Mouse (Mus musculus): Measurements from ENCODE around the gene Nceh1. TPM values are rescaled to one million over a fixed set of nuclear protein-coding genes. Genes with fewer than 3 reads are reported as not detected.

Nceh1 gene
- total and polyA plus RNA-seq, 3 experiments: 8.2 to 9.3 TPM; not detected in 1

- no peaks in the 10 kb centered on the region for H3K79me2 ChIP-seq (ENCODE audit: control insufficient read depth, insufficient read depth, low read length, poor library complexity)
- H3K27me3 ChIP-seq (ENCODE audit: control insufficient read depth in 1 of 2, insufficient read depth in 2 of 2, low read length in 2 of 2): no peaks in the 10 kb centered on the region
- H3K9me3 ChIP-seq (replicated peaks; ENCODE audit: insufficient read depth, low read length): no peaks in the 10 kb centered on the region
- no peaks in the 10 kb centered on the region for H3K36me3 ChIP-seq (ENCODE audit: control insufficient read depth in 1 of 2, insufficient read depth in 2 of 2, low read length in 2 of 2)
- H3K27ac ChIP-seq (ENCODE audit: control insufficient read depth, low read depth, low read length): no peak within 1 kb of the TSS
- H3K9ac ChIP-seq (ENCODE audit: control insufficient read depth, low read depth, low read length, poor library complexity, severe bottlenecking): peak within 1 kb of the TSS; percentile 36
- TF ChIP-seq SIN3A (IDR thresholded peaks at IDR 0.05; ENCODE audit: low read length): no peak
- TF ChIP-seq MYC (IDR thresholded peaks at IDR 0.05; ENCODE audit: low read depth, low read length): no peak
- no peak for TF ChIP-seq USF2 (IDR thresholded peaks at IDR 0.05; ENCODE audit: borderline replicate concordance in 1 of 2, insufficient read depth in 1 of 2, low read depth in 1 of 2, low read length in 2 of 2)
- no peak for TF ChIP-seq GATA1 (IDR thresholded peaks at IDR 0.05; ENCODE audit: low read depth, low read length)
- peak; percentile 51 for DNase-seq (ENCODE audit: low read depth, low spot score)
- H3K4me3 ChIP-seq (ENCODE audit: control insufficient read depth in 1 of 2, insufficient read depth in 1 of 2, low read depth in 2 of 2, low read length in 2 of 2): peak within 1 kb of the TSS; percentile 51 to 80
- H3K4me1 ChIP-seq (ENCODE audit: control insufficient read depth in 1 of 2, insufficient read depth in 2 of 2, low read length in 2 of 2): no peaks in the 10 kb centered on the region
Measured at GRCm38 (mm10) chr3:27316559-27317287, 134.0 kb downstream of the Nceh1 start, which contains the start of gene Tnfsf10. TSS of gene Tnfsf10 (plus strand) at chr3:27317028.

GRCm38 (mm10) chr3:27317288-27318024, 134.7 kb downstream of the Nceh1 start:
- peak overlapping the region; percentile 36 for H3K9ac ChIP-seq (ENCODE audit: control insufficient read depth, low read depth, low read length, poor library complexity, severe bottlenecking)
- H3K4me1 ChIP-seq (ENCODE audit: control insufficient read depth in 1 of 2, insufficient read depth in 2 of 2, low read length in 2 of 2): no peaks in the 10 kb centered on the region
- TF ChIP-seq TBP (IDR thresholded peaks at IDR 0.05; ENCODE audit: low read depth, low read length) (no peak), NELFE (IDR thresholded peaks at IDR 0.05; ENCODE audit: low read depth, low read length) (no peak), ELF1 (IDR thresholded peaks at IDR 0.05; ENCODE audit: low read depth, low read length) (no peak), NRF1 (IDR thresholded peaks at IDR 0.05; ENCODE audit: insufficient read depth, low read depth, low read length, poor library complexity, severe bottlenecking) (no peak), E2F4 (IDR thresholded peaks at IDR 0.05; ENCODE audit: borderline replicate concordance, low read depth, low read length) (no peak), ZMIZ1 (IDR thresholded peaks at IDR 0.05; ENCODE audit: low read depth, low read length) (no peak), BHLHE40 (IDR thresholded peaks at IDR 0.05; ENCODE audit: borderline replicate concordance, low read depth, low read length) (no peak), MAFK (IDR thresholded peaks at IDR 0.05; ENCODE audit: borderline replicate concordance, low read depth, low read length) (no peak), HCFC1 (IDR thresholded peaks at IDR 0.05; ENCODE audit: low read depth, low read length) (no peak), RAD21 (IDR thresholded peaks at IDR 0.05; ENCODE audit: low read depth, low read length) (no peak), TAL1 (IDR thresholded peaks at IDR 0.05; ENCODE audit: low read length) (no peak), USF1 (IDR thresholded peaks at IDR 0.05; ENCODE audit: low read depth, low read length) (no peak), POLR2AphosphoS5 (IDR thresholded peaks at IDR 0.05; ENCODE audit: borderline replicate concordance, low read depth, low read length) (no peak), POLR2A (IDR thresholded peaks at IDR 0.05; ENCODE audit: control insufficient read depth in 1 of 2, insufficient read depth in 1 of 2, low read depth in 1 of 2, low read length in 2 of 2, poor library complexity in 1 of 2) (no peak)
- H3K36me3 ChIP-seq (ENCODE audit: control insufficient read depth in 1 of 2, insufficient read depth in 2 of 2, low read length in 2 of 2): no peaks in the 10 kb centered on the region
- no peak for DNase-seq (ENCODE audit: low read depth, low spot score)
- no peaks in the 10 kb centered on the region for H3K9me3 ChIP-seq (replicated peaks; ENCODE audit: insufficient read depth, low read length)
- no peaks in the 10 kb centered on the region for H3K79me2 ChIP-seq (ENCODE audit: control insufficient read depth, insufficient read depth, low read length, poor library complexity)
- H3K4me3 ChIP-seq (ENCODE audit: control insufficient read depth in 1 of 2, insufficient read depth in 1 of 2, low read depth in 2 of 2, low read length in 2 of 2): peak overlapping the region; percentile 51 to 80
- no peak overlapping the region for H3K27ac ChIP-seq (ENCODE audit: control insufficient read depth, low read depth, low read length)
- no peaks in the 10 kb centered on the region for H3K27me3 ChIP-seq (ENCODE audit: control insufficient read depth in 1 of 2, insufficient read depth in 2 of 2, low read length in 2 of 2)

Data from MEL (cell line).